Mouse (Mus musculus) left cerebral cortex, postnatal 4 days (tissue): Measurements from ENCODE around the gene Slc8a3. TPM values are rescaled to one million over a fixed set of nuclear protein-coding genes. Genes with fewer than 3 reads are reported as not detected.
A peak's percentile ranks its signal among the peaks of the same experiment; 100 is the strongest.
"Not testable (repeated sequence)": the region's sequence is repeated elsewhere in the genome, so short reads cannot be mapped to it uniquely, and the experiment has no call there.

ENCODE experiments used
- DNase-seq: peaks from one replicate; pipeline ENCODE4 v3.0.0-alpha.2; 2022
- intact Hi-C: fragments of 180-260 bp; cut with DNase I; formaldehyde crosslinking; loops from one replicate; pipeline ENCODE4 v1.15.1; 2025
- total RNA-seq, 2 experiments: library from RNA; stranded (reverse); gene quantifications; 2 replicates each; pipeline ENCODE4 v1.2.3; 2021

The Slc8a3 gene
- 10 to 100 TPM; 28.8 to 35.6 TPM for total RNA-seq

DNA sequence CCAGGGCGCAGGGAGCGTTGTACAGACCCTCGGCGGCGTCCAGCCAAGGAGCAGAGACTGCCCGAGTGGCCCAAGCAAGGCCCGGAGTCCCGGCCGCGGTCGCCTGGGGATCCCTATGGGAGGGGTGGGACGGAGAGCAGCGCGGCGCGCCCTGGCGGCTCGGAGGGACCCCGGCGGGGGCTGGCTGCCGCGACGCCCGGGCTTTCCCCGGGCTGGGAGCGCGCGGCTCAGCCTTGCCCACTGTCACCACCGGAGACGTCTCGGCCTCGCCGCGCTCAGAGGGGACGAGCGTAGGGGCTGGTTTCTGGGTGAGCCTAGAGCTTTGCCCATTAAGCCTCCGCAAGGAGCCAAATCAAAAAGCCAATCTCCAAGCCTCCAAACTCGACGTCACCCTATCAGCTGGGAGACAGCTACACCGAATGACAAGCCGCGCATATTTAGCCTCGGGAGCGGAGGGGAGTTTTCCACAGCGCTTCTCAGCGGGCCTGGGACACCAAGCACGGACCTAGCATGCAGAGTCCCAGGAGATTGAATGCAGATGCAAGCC, at the start of gene Slc8a3:
Slc8a3 (minus strand) TSS at position 306 of the 547 bp plus-strand sequence.
- peak; percentile 52 for DNase-seq
- intact Hi-C loops, result no loop called here

DNA sequence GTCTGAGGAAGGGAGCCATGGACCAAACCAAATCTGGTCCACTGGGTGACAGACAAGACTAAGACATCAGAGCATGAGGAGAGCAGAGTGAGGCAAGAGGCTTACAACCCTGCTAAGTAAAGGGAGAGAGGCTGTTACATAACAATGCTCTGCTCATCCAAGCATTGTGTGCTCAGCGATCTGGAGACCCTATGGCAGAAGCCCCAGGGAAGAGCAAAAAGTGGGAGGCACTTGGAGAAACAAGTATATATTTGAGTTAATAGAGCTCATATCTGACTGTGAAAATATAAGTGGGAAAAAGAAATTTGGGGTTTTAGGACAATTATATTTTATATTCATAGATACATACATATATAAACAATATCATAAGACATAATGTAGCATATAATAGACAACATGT, 46.4 kb upstream of the Slc8a3 start, which contains the start of gene Gm4787:
Gm4787 (minus strand) TSS at position 101 of the 400 bp plus-strand sequence.
- intact Hi-C loops, DNase-seq: not testable (repeated sequence)

DNA sequence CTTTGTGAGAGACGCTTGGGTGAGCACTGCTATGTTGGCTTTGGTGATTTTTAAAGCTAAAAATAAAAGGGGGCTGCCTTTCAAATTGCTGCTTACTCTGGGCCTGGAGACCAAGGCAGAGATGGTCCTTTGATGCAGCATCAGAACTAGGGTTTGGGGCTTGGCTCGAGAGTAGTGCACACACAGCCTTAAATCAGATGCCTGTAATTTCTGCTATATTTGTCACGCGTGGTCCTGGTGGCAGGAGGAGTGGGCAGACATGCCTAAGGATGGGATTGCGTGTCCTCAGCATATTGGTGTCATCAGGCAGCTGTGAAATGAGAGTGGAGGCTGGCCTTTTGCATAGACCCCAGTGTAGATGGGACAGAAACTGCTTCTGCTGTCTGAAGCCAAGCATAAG, 861 bp upstream of the Slc8a3 start:
- DNase-seq, result no peak
- intact Hi-C loops, result no loop called here

DNA sequence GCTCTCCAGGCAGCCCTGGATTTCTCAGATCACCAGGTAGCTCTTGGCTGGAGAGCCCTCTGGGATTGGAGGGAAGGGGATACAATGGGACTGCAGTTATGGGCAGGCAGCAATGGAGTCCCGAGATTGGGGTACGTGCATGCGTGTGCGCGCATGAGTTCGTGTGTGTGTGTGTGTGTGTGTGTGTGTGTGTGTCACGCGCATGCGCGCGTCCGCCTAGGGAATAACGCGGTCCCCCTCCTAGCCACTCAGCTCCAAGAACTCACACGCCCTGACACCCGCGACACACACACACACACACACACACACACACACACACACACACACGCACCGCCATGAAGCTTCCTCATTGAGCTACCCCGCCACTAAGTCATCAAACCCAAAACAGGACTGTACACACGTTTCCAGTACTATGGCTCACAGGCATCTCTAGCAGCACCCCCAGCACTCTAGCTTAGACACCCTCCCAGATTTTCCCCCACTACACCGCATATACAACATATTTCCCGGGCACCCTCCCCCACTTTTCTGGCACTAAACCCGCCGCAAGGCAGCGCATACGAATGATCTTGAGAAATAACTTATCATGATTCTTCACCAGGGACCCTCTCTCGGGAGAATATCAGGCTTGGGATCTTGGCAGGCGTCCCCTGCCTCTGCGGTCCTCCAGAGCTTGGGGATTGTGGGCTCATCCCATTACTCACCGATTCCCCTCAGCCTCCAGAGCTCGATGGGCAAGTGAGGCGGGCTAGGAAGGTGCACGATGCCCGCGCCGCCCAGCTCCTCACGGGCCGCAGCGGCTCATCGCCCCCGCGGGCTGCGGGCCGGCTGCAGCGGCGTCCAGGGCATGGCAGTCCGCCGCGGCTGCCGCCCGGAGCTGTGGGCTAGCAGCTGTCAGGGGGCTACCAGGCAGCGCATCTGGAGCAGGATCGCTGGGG, 774 bp downstream of the Slc8a3 start:
- DNase-seq, result peak; percentile 66
- intact Hi-C loops, result no loop called here

DNA sequence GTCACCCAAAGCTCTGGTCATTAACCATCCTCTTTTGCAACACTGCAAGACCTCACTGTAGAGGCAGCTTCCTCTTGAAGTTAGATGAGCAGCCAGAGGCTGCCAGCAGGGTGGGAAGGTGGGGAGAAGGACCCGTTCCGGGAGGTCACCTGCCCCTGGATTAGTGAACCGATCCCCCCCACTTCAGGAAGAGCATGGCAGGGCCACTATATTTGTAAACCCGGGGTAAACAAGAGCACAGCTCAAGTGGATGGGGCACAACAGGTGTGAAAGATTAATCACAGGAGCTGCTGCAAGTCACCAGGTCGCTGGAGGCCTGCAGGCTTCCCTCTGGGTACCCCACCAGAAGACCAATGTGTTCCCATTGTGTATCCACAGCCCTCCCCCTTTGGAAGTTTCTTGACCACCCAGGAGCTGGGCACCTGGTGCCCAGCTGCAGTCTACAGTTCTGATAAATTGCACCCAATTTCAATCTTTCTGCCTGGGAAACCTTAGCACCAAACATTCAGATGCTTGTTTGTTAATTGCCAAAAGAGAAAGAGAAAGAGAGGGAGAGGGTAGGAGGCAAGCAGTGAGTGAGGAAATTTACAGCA, 1.8 kb downstream of the Slc8a3 start:
- intact Hi-C loops, result no loop called here
- no peak for DNase-seq

DNA sequence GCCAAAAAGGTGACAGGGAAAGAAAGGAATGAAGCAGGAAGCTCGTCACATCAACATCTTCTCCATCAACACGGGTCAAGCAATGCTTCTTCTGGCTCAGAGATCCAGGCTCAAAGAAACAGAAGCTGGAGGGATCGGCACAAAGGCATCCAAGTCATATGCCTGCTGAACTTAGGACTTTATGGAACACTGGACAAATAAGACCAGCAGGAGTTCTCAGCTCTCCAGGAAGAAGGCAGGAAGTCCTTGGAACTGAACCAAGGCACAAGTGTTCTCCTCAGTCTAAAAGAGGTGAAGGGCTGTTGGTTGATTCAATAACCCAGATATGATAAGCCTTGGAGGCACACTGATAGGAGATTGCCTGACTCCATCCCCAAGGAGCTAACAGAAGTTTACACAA, 8.0 kb downstream of the Slc8a3 start:
- intact Hi-C loops, result loop anchor here (5.0 kb wide), 1 partner anchor 113 kb away; no protein-coding TSS in a partner anchor
- DNase-seq, result no peak

DNA sequence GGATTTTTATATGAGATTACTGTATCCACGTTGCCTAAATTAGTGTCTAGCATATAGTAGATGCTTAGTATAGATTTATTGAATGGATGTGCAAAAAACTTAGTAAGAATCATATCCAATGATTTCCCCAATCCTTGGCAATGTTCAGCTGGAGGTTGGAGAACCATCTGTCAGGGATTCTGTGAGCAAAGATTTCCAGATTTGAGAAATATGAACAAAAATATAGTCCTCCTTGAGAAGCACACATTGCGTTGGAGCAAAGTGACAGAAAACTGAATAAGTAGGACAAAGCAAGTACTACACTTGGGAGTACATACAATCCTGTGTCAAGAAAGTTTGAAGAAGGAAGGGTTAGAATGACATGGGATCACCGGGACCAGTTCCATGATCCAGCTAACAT, 8.9 kb downstream of the Slc8a3 start:
- DNase-seq, result no peak
- intact Hi-C loops, result no loop called here

DNA sequence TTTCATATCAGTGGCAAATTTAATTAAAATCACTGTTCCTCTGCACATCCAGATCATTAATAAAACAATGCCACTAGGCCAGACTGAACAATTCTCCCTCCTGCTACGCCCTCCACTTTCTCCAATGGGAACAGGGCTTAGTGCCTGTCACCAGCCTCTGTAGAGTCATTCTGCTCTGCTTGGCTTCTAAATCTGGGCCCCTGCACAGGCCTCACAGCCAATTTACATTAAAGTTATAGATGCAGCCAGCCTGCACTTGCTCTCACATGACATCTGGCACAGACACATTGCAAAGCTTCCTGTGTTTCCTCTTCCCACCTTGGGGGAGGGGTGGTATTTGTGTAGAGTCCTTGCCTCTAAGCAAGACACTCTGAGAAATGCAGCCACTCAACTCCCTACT, 12.0 kb downstream of the Slc8a3 start:
- intact Hi-C loops, result no loop called here
- peak; percentile 1 for DNase-seq

DNA sequence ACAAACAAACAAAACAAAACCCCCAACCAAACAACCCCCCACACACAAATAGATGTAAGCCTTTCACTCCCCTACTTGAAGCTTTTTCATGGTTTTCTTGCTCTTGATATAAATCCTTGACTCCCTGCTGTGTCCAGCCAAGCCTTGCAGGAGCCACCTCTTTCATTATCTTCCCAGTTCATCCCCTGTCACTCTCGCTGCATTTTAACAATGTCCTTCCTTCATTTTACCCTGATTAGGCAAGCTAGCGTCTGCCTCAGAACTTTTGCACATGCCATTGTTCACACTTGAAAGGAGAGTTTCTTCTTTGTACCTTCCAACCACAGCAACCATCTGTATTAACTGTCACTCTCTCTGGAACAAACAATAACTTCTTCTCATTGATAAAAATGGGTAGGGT, 15.2 kb downstream of the Slc8a3 start:
- no peak for DNase-seq

DNA sequence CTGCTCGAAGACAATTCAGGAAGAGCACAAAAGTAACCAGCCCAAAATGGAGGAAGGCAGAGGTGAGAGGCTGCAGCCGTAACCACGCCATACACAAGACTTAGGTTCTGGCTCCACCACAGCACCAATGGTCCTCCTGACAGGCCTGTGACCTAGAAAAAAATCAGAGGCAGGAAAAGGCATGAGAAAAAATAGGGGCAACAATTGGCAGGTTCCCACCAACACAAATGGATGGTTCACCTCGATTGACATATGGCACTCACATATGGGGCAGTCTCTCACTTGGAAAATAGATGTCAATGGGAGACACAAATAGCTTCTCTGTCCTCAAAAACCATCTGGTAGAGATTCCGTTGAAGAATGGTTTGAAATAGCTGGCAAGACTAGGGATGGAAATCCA, 17.0 kb downstream of the Slc8a3 start:
- DNase-seq, result no peak
- intact Hi-C loops, result no loop called here

More for the DNA sequence above, 15.2 kb downstream of the Slc8a3 start:
- intact Hi-C loops, result no loop called here

DNA sequence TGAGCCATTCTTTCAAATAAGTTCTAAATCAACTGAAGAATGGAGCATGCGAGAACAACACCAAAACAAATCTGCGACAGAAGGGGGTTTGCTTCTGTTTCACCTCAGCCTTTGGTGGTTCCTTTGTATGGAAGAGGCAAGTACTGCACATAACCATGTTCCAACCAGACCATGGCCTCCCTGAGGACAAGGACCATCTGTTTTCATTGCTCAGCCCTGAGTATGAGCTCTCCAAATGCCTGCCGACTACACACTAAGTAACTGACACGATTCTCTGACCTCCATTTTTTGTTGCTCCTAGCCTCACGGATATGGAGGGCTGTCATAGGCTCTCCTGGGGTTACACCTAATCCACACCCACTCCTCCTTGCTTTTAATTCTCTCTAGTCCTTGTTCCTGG, 29.4 kb downstream of the Slc8a3 start:
- intact Hi-C loops, result no loop called here
- DNase-seq, result no peak

DNA sequence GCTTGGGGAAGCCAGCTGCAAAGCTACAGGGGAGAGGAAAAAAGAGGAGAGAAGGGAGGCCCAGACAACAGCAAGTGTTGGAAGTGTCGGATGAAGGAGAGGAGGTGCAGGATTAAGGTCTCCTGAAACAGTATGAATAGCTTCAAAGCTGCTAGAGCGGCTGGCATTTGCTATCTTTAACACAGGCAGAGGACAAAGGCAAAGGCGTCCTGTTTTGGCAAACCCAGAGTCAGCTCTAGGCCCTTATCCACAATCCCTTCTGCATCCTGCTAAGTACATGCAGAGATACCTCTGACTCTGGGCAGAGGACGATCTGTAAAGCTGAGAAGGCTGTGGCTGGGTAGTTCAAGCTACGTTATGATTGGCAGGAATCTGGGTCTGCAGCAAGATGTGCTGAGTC, 38.4 kb downstream of the Slc8a3 start:
- intact Hi-C loops, result no loop called here
- DNase-seq, result no peak

DNA sequence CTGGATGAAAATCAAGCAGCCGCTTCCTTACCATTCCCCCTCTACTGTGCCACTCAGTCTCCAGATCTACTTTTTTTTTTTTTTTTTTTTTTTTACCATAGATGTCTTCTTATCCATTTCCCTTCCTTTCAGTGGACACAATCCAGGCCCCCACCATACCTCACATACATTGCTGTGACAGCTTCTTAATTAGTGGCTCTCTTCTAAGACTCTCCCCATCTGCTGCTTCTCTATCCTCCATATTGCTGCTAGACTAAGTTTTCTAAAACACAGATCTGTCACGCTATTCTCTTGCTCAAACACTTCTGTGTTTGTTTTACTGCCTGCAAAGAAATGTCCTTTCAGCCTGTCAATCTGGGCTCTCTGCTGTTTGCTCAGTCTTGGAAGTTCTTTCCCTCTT, 54.9 kb downstream of the Slc8a3 start:
- no peak for DNase-seq
- intact Hi-C loops, result no loop called here

DNA sequence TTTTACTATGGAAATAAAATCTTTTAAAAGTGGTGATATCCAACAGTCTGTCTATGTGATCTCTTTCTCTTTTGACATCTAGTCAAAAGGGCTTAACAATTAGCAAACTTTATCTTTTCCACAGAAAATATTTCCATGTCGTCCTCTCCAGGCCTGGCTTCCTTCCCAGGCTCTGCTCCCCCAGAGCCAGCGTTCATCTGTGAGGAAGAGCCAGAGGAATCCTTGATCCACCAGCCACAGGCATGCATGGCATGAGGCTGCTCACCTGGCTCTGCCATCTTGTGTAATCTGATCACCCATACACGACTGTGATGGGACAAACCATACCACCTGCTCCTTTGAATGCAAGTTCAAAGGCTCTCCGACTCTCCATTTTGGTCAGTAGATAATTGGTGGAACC, 58.4 kb downstream of the Slc8a3 start:
- intact Hi-C loops, result no loop called here
- DNase-seq, result no peak

DNA sequence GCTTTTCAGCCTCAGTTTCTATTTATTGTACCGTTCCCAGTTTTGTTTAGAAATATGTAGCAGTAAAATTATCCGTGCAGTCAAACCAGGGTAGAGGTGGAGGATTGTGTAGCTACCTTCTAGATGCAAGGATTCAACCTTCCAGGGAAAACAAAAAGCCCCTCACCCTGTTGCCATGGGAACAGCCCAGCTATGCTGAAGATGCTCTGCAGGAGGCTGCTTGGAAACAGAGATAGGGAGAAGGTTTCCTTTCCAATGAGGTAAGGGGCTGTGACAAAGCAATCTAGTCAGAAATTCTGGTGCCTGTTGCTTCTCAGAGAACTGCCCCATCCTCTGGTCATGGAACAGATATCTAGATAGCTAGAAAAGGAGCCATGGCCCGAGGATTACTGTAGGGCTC, 59.6 kb downstream of the Slc8a3 start:
- DNase-seq, result peak; percentile 10
- intact Hi-C loops, result no loop called here

DNA sequence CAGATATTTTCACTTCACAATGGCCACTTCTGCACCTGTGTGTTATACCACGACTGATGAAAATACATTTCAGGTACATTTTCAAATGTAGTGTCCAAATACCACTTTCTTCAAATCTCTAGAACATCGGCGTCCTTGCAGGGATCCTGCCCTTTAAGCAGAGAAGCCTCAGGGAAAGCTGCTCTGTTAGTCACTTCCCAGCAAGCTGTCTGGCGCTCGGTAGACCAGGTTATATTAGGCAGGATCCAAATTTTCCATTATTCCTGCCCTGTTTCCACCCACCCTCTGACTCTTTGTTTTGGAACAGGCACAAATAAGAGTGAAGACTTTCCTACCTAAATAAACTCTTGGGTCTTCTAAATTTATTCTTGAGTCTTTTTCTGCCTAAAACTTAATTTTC, 63.7 kb downstream of the Slc8a3 start:
- intact Hi-C loops, result no loop called here
- DNase-seq, result no peak

DNA sequence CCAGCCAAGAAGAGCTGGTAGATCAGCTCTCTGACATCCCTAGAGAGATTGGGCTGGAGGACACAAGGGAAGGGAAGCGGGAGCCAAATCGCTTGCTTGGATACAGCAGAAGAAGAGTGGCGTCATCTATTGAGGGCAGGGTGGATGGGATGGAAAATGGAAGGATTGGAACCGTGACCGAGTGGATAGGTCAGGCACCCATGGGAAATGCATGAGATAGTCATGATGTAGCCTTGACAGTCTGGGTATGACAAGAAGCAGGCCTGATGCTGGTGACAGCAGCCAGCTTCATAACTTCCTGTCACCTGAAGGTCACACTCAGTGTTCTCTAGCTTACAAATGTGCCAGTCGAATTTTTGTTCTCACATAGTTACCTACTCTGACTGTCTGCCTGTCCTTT, 70.2 kb downstream of the Slc8a3 start:
- DNase-seq, result no peak
- intact Hi-C loops, result no loop called here

DNA sequence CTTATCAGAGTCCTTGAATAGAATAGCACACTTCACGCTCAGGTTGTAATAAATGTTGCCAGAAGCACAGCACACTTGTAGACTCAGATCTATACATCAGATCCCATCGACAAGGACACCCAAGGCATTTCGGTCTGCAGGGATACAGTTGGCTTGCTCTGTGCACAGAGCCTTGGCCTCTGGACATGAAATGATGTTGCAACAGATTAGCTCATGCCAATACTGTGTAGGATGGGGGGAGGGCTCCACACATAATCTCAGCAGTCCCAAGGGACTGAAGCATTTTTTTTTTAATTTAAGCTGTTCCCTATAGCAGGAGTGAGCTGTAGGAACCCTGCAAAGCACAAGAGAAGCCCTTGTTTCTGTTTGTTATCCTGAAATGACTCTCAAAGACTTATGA, 74.8 kb downstream of the Slc8a3 start:
- intact Hi-C loops, result no loop called here
- DNase-seq, result no peak

DNA sequence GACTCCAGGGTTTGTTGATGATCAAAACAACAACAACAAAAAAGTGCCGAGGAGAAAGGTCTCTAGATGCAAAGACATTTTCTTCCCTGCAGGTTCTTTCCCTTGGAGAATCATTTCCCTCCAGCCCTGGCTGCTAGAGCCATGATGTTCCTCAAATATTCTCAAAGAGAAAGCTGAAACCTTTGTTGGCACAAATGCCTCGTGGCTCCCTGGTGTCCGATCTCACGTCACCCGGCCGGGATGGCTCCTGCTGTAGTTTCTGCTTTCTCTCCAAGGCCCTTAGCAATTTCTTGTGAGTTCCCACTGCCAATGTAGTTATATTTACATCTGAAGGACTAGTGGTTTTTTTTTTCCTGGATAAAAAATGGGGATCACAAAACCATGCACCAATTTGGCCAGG, 87.6 kb downstream of the Slc8a3 start:
- intact Hi-C loops, result no loop called here
- DNase-seq, result no peak

DNA sequence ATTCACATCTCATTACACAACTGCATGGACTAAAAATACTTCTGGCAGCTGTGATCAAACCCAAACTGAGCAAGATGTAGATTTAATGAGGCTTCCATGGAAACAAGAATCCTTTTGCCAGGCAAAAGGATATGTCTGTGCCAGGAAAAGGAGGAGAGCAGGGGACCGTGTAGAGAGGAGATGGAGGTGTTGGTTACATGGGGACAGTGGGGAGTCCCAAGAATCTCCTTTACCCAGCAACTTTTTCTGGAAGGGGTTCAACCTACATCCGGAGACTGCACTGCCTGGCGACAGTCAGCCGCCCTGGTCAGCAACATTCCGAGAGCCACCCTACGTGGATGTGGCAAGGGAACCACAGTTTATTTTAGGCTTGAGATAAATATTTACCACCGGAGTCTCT, 88.0 kb downstream of the Slc8a3 start:
- DNase-seq, result no peak
- intact Hi-C loops, result no loop called here

DNA sequence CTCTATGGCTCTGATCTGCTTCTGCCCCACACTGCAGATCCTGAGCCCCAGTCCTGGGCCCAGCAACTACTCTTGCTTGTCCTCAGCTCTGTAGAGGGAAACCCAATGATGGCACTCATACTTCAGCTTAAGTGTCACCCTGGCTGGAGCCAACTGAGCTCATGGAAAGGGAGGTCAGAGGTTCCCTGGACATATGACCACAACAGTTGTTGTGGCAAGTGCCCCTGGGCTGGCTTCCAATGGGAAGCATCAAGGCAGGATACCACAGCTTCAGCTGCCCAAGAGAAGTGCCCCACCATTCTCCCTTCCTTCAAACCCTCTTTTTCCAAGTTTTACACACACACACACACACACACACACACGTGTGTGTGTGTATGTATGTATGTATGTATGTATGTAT, 88.5 kb downstream of the Slc8a3 start:
- no peak for DNase-seq
- intact Hi-C loops, result no loop called here

DNA sequence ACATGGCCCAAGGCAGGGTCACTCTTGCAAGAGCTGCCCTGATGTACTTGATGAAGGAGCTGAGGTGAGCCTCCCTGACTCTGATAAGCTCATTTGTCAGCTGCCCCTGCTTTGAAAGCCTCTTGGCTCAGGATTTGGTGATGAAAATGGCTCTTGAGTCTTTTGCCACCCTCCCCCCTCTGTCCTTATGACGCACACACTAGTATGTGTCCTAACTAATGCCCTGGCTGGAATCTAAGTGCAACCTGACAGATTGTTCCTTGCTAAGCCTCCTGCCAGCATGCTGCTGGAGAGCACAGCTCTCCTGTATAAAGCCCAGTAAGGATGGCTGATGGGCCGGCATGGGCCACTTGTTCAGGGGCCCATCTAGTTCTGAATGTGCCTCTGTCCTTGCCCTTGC, 91.3 kb downstream of the Slc8a3 start:
- intact Hi-C loops, result no loop called here
- DNase-seq, result no peak
